Mouse (Mus musculus) mouse trophoblast stem cell (cell line): ENCODE measurements around the gene Adamts12.

Experiments
- in situ Hi-C, 2 experiments: fragments of 300-500 bp; cut with MseI, MboI; formaldehyde crosslinking; loops; 2 replicates in 1 of 2; 3 replicates in 1 of 2; pipeline ENCODE4 v1.15.1; 2025

Adamts12 gene

GRCm38 (mm10) chr15:11159386-11159785 lies 94.8 kb downstream of the Adamts12 start:
- in situ Hi-C loops: no loop called here

GRCm38 (mm10) chr15:11160759-11161158 lies 96.2 kb downstream of the Adamts12 start:
- in situ Hi-C loops: no loop called here

DNA sequence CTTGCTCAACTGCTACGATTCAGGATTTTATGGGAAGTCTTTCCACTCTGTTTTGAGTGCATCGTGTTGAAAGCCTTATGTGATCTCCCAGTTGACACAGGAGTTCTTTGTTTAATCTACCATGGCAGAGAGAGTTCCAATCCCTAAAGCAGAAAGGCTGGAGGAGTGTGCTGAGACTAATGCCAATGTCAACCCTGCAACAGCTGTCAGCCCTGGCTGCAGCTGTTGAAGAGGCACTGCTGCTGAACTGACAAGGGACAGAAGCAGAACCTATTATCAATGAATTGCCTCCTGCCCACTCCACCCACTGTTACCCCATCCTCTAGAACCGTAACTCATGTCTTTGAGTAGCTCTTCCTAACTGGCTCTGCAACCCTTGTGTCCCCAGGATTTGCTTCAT lies 101.3 kb downstream of the Adamts12 start:
- in situ Hi-C loops: no loop called here

DNA sequence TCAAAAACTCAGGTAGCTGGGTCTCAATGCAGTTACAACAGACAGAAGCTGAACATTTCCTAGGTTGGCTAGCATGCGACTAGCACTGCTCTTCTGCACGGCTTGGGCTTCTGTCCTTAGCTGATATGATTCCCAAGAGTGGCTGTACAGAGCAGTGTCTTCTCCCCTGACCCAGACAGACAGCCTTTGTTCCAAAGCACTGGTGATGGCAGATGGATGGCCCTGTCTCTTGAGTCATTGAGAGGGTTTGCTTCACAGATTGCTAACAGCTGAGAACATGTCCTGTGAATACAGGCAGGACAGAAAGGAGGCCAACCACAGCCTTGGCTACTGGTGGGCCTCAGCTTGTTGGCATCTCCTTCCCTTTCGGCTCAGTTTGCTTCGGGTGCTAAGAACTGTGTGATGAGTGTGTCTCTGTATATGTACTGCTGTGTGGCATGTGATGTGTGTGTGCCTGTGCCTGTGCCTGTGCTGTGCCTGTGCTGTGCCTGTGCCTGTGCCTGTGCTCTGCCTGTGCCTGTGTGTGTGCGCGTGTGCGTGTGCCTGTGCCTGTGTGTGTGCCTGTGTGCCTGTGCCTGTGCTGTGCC lies 109.4 kb downstream of the Adamts12 start:
- in situ Hi-C loops: no loop called here

DNA sequence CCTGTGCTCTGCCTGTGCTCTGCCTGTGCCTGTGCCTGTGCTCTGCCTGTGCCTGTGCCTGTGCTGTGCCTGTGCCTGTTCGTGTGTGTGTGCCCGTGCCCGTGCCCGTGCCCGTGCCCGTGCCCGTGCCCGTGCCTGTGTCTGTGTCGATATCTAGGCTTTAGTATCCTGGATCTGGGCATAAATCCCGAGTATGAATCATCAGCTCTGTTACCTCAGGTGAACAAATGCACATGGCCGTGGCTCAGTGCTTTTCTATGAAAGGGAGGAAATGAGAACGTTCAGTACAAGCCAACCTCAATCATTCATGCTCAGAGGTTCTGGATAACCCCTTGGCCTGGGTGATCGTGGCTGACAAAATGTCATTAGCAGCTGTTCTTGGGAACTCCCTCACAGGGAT lies 110.3 kb downstream of the Adamts12 start:
- in situ Hi-C loops: no loop called here

GRCm38 (mm10) chr15:11177448-11177847 lies 112.9 kb downstream of the Adamts12 start:
- in situ Hi-C loops: no loop called here

GRCm38 (mm10) chr15:11179751-11180169 lies 115.2 kb downstream of the Adamts12 start:
- in situ Hi-C loops: no loop called here

- in situ Hi-C loops: no loop called here
These were observed 122.1 kb downstream of the Adamts12 start for GRCm38 (mm10) chr15:11186711-11187110.

- in situ Hi-C loops: no loop called here
These were observed 125.9 kb downstream of the Adamts12 start for GRCm38 (mm10) chr15:11190447-11190846.

GRCm38 (mm10) chr15:11192762-11193161 lies 128.2 kb downstream of the Adamts12 start:
- in situ Hi-C loops: no loop called here

DNA sequence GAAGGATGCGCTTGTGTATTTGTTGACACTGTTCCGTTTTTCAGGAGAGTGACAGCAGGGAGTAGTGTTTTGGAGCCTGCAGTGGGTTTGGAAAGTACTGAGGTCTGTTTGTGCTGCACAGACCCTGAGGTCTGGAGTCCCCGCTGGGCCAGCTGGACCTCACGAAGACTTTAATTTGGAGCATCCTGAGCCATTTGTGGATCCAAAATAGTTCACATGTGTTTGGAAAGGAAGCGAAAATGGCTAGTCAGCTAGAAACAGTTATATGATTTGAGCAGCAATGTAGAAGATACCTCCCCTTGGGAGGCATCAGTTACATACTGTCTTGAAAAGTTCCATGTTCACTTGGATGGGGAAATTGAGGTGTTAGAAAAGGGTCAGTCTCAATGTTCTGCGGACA lies 132.5 kb downstream of the Adamts12 start:
- in situ Hi-C loops: no loop called here

GRCm38 (mm10) chr15:11198246-11198795 lies 133.7 kb downstream of the Adamts12 start:
- in situ Hi-C loops: no loop called here

GRCm38 (mm10) chr15:11203084-11203483 lies 138.5 kb downstream of the Adamts12 start:
- in situ Hi-C loops: no loop called here

DNA sequence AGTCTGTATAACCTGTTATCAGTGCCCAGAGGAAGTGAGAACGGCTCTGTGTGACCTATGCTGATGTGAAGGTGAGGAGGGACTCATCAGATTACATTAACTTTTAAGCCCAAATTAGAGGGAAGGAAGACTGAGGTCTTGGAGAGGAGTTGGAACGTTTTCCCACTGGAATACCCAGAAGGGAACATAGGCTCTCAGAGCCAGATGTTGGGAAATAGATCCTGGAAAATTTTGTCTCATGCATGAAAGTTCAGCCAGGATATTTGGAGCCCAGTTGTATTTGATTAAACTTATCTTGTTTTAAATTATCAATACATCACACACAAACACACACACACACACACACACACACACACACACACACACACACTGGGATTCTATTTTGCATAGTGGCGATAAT lies 140.3 kb downstream of the Adamts12 start:
- in situ Hi-C loops: no loop called here

- in situ Hi-C loops: no loop called here
These were observed 146.4 kb downstream of the Adamts12 start for GRCm38 (mm10) chr15:11210976-11211375.

- in situ Hi-C loops: no loop called here
These were observed 169.5 kb downstream of the Adamts12 start for GRCm38 (mm10) chr15:11233906-11234632.

GRCm38 (mm10) chr15:11240406-11240805 lies 175.8 kb downstream of the Adamts12 start:
- in situ Hi-C loops: no loop called here

GRCm38 (mm10) chr15:11241288-11241687 lies 176.7 kb downstream of the Adamts12 start:
- in situ Hi-C loops: no loop called here

GRCm38 (mm10) chr15:11246402-11246801 lies 181.8 kb downstream of the Adamts12 start:
- in situ Hi-C loops: no loop called here

GRCm38 (mm10) chr15:11279273-11280080 lies 214.9 kb downstream of the Adamts12 start:
- in situ Hi-C loops: no loop called here

DNA sequence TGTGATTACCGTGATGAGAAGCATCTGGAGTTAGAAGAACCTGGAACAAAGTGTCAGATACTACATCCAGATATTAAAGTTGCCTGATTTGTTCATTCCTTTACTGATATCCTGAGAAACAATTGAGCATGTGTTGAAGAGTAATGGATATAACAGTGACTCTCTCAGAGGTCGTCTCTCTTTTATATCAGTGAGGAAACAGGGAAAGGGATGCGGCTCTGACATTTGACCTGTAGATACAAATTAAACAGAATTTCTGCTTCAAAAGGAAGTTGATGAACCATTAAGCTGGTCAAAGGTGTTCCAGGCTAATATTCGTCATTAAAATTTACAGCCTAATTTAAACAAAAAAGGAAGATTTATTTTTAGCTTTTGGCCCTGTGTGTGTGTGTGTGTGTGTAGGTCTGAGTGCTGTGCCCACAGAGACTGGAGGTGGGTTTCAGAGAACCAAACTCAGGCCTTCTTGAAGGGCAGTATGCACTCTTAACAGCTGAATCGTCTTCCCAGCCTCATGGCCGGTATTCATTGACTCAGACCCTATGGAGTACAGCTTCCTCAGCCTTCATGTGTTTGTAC lies 216.2 kb downstream of the Adamts12 start:
- in situ Hi-C loops: no loop called here

DNA sequence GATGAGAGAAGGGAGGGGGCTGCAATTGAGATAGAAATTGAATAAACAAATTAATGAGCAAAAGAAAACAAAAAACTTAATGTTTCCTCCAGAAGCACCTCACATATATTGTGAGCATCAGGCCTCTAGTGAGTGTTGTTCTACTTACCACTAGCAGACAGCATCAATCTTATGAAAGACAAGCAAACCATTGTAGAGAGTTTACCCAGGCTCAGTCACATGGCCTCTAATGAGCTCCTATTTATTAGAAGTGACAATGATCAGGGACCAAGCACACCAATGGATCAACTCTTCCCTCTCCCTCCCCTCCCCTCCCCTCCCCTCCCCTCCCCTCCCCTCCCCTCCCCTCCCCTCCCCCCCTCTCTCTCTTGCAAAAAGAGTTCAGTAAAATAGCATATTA lies 218.6 kb downstream of the Adamts12 start:
- in situ Hi-C loops: no loop called here
